Mouse (Mus musculus): ENCODE results near the gene Ebf3. TPM values are rescaled to one million over a fixed set of nuclear protein-coding genes. Genes with fewer than 3 reads are reported as not detected.
A peak's percentile ranks its signal among the peaks of the same experiment; 100 is the strongest.

Ebf3 gene
- polyA plus RNA-seq (2011; ENCODE audit: insufficient read depth, insufficient read length, low replicate concordance, missing spikeins): 10.4 and 17.2 TPM in 2 replicates

DNA sequence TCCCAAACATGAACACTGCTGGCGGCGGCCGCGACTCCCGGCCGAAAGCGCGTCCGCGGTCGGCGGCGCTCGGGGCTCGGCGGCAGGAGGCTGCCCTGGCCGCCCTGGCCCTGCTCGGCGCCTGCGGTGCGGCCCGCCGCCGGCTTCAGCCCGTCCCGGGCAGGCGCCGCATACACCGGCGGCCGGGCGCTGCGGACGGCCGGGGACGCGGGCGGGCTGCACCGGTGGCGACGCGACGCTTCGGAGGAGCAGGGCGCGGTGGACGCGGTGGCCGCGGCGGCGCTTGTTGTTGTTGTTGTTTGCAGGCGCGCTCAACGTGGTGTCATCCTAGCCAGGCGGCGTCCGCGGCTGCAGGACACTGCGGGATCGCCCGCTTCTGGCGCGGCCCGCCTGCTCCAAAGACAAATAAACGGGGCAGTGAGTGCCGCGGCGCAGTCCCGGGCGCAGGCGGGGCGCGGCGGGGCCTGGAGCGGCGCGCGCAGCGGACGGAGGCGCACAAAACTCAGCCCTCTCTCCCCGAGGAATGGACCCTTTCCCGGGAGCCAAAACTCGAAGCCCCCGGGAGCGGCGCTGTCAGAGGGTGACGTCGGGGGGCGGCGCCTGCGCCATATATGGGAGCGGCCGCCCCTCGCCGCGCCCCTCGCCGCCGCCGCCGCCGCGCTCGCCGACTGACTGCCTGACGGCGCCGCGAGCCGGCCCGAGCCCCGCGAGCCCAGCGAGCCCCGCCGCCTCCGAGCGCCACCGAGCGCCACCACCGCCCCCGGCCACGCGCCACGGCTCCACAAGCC lies at the start of gene Ebf3:
TSS of gene Ebf3 (minus strand) at position 542 of the 788 bp plus-strand sequence.
- TF ChIP-seq CTCF (IDR thresholded peaks at IDR 0.05; ENCODE audit: control insufficient read depth, insufficient read depth, low read length): no peak
- no peak for TF ChIP-seq POLR2A (IDR thresholded peaks at IDR 0.05; ENCODE audit: borderline replicate concordance, control insufficient read depth, low read depth, low read length)
- H3K4me3 ChIP-seq (replicated peaks; ENCODE audit: control insufficient read depth, low read depth, low read length): no peak within 1 kb of the TSS

DNA sequence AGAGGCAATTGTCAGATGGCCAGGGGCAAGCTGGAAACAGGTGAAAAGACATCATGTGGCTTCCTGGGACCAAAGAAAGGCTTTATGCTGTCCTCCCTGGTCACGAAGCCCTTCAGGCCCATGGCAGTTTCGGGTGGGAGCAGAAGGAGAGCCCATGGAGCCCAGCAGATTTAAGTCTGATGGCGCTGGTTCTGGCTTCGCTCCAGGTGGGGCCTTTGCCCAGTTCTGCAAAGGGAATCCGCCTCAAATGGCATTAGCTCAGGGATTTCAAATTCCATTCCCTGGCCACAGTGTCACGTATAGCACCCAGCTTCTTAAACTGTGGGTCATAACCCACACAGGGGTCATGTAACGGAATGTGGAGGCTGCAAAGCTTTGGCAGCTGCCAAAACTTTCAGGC lies 32.6 kb upstream of the Ebf3 start:
- Histone ChIP-seq H3K27ac (ENCODE audit: control insufficient read depth, insufficient read depth, low read depth, low read length, poor library complexity) (no peak overlapping the region), H3K4me1 (ENCODE audit: control insufficient read depth, insufficient read depth, low read length) (no peaks in the 10 kb centered on the region), H3K4me3 (replicated peaks; ENCODE audit: control insufficient read depth, low read depth, low read length) (no peak overlapping the region)
- 81% methylated on average over 7 of the region's 7 CpGs for WGBS
- TF ChIP-seq CTCF (IDR thresholded peaks at IDR 0.05; ENCODE audit: control insufficient read depth, insufficient read depth, low read length) (no peak), POLR2A (IDR thresholded peaks at IDR 0.05; ENCODE audit: borderline replicate concordance, control insufficient read depth, low read depth, low read length) (no peak)

More for the DNA sequence above, at the start of gene Ebf3:
- Histone ChIP-seq H3K4me1 (ENCODE audit: control insufficient read depth, insufficient read depth, low read length) (no peaks in the 10 kb centered on the region), H3K27ac (ENCODE audit: control insufficient read depth, insufficient read depth, low read depth, low read length, poor library complexity) (no peak within 1 kb of the TSS; the same call in 1 of the 2 replicates)
- WGBS: under 1% methylated on average over 127 of the region's 127 CpGs

DNA sequence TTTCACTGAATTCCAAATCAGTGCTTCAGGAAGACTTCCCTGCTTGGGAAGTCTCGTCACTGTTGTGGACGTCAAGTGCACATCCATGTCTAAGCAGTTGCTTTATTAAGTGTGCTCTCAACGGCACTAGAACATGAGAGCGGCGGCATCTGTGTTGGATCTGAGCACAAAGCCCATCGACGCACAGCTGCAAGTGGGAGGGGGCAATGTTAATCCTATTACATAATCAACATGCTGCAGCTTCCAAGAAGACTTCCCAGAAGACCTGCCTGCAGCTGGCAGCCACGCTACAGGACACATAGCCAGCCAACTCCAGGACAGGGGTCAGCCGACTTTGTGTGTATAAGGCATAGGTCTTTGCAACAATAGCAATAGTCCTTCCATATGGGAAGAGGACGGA lies 31.8 kb upstream of the Ebf3 start:
- 80% methylated on average over 10 of the region's 10 CpGs for WGBS
- no peak overlapping the region for H3K4me3 ChIP-seq (replicated peaks; ENCODE audit: control insufficient read depth, low read depth, low read length)
- H3K27ac ChIP-seq (ENCODE audit: control insufficient read depth, insufficient read depth, low read depth, low read length, poor library complexity): no peak overlapping the region
- no peaks in the 10 kb centered on the region for H3K4me1 ChIP-seq (ENCODE audit: control insufficient read depth, insufficient read depth, low read length)
- TF ChIP-seq POLR2A (IDR thresholded peaks at IDR 0.05; ENCODE audit: borderline replicate concordance, control insufficient read depth, low read depth, low read length): no peak
- TF ChIP-seq CTCF (IDR thresholded peaks at IDR 0.05; ENCODE audit: control insufficient read depth, insufficient read depth, low read length): no peak

DNA sequence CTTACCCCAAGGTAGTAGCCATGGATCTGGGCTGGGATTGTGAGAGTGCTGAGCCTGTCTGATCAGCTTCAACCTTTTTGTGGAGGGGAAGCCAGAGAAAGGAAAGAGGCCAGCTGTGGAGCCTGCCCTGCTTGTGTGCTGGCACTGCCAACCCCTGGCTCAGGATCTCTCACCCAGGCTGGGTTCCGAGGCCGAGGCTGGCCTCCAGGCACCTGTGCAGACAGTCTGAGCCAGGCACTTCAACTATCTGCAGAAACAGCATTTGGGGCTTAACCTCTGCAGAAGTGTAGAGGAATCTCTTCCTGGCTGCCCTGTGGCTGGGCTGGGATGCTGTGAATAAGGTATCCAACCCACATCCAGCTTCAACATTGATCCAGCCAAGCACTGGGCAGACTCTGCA lies 19.7 kb upstream of the Ebf3 start:
- Histone ChIP-seq H3K4me3 (replicated peaks; ENCODE audit: control insufficient read depth, low read depth, low read length) (no peak overlapping the region), H3K27ac (ENCODE audit: control insufficient read depth, insufficient read depth, low read depth, low read length, poor library complexity) (no peak overlapping the region), H3K4me1 (ENCODE audit: control insufficient read depth, insufficient read depth, low read length) (no peaks in the 10 kb centered on the region; the same call in 1 of the 2 replicates)
- 74% methylated on average over 2 of the region's 2 CpGs for WGBS
- no peak for TF ChIP-seq POLR2A (IDR thresholded peaks at IDR 0.05; ENCODE audit: borderline replicate concordance, control insufficient read depth, low read depth, low read length)
- TF ChIP-seq CTCF (IDR thresholded peaks at IDR 0.05; ENCODE audit: control insufficient read depth, insufficient read depth, low read length): no peak

DNA sequence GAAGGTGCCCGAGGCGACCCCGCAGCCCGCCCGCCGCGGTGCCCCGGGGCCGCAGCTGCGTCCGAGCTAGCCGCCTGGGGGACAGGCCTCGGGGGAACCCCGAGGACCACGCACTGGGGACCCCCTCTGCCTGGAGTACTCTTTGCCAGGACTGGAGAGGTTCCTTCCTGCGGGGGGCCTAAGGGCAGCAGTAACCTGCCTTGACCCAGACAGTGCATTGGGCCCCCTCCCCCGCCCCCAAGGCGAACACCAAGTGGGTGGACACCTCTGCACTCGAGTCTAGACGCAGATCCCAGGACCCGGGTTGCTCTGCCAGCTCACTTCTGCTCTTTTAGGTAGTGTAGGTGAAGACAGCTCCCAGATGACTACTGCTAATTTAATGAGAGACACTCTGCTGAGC lies 8.7 kb upstream of the Ebf3 start:
- WGBS: 4% methylated on average over 21 of the region's 21 CpGs
- Histone ChIP-seq H3K27ac (ENCODE audit: control insufficient read depth, insufficient read depth, low read depth, low read length, poor library complexity) (no peak overlapping the region), H3K4me3 (replicated peaks; ENCODE audit: control insufficient read depth, low read depth, low read length) (no peak overlapping the region), H3K4me1 (ENCODE audit: control insufficient read depth, insufficient read depth, low read length) (no peaks in the 10 kb centered on the region)
- TF ChIP-seq CTCF (IDR thresholded peaks at IDR 0.05; ENCODE audit: control insufficient read depth, insufficient read depth, low read length) (no peak), POLR2A (IDR thresholded peaks at IDR 0.05; ENCODE audit: borderline replicate concordance, control insufficient read depth, low read depth, low read length) (no peak)

DNA sequence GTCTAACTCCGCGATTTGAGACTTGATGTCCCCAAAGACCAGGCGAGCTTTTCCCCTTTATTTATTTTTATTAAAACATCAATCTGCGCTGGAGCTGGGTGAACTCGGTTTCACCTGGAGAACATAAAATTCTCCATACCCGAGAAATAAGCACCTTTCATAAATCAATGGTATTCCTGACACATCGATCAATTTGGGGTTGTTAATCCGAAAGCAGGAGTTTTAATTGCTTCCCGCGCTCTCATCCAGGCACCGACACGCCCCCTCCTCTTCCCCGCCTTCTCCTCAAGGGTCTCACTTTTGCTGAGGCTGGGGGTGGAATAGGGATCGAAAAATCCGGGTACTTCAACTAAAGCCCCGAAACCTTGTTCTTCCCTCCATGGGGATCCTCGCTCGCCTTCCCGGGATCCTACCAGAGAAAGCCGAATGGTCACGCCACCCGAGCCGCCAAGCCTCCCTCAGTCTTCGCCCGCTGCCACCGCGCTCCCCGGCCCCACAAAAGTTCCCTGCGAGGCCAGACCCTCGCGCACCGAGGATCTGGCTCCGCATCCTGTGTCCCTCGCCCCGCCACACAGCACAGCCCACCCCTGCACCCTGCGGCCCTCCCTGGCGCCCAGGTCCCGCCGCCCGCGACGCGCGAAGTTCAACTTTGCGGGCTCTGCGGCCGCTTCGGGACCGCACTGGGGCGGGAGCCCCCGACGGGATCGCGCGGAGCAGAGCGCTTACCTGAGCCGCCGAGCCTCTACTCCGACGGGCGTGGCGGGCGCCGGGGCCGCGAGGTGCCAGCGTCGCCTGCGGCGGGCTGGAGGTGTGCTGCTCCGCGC lies 7.9 kb upstream of the Ebf3 start:
- no peaks in the 10 kb centered on the region for H3K4me1 ChIP-seq (ENCODE audit: control insufficient read depth, insufficient read depth, low read length)
- 6% methylated on average over 72 of the region's 72 CpGs for WGBS
- no peak overlapping the region for H3K27ac ChIP-seq (ENCODE audit: control insufficient read depth, insufficient read depth, low read depth, low read length, poor library complexity)
- TF ChIP-seq CTCF (IDR thresholded peaks at IDR 0.05; ENCODE audit: control insufficient read depth, insufficient read depth, low read length) (no peak), POLR2A (IDR thresholded peaks at IDR 0.05; ENCODE audit: borderline replicate concordance, control insufficient read depth, low read depth, low read length) (no peak)
- H3K4me3 ChIP-seq (replicated peaks; ENCODE audit: control insufficient read depth, low read depth, low read length): no peak overlapping the region

DNA sequence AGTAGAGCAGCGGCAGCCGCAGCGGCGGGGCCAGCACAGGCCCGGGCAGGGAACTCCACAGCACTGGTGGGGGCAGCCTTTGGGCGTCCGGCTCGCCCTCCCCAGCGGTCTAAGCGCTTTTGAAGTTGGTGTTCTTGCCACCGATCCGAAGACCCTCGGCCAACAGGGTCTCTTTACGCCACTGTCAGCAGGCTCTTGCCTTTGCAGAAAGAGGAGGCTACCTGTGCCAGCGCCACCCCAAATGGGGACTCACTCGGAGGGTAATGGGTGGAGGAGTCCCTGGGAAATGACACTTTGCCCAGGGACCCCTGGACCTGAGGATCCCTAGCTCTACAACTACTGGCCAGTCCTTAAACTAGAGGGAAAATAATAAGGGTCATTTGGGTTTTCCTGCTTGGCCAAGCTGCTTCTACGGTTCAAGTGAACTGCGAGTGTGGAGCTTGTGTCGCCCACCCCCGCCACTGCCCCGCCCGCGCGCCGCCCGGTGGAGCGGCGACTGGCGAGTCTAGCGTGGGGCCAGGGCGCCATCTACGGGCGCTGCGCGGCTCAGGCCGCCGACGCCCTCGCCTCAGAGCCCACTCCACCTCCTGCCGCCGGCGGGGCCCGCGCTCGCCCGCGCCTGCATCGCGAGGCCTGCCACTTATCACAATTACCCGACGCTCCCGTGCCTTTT lies 7.0 kb upstream of the Ebf3 start:
- WGBS: 1% methylated on average over 52 of the region's 52 CpGs
- Histone ChIP-seq H3K27ac (ENCODE audit: control insufficient read depth, insufficient read depth, low read depth, low read length, poor library complexity) (no peak overlapping the region), H3K4me3 (replicated peaks; ENCODE audit: control insufficient read depth, low read depth, low read length) (no peak overlapping the region), H3K4me1 (ENCODE audit: control insufficient read depth, insufficient read depth, low read length) (no peaks in the 10 kb centered on the region)
- no peak for TF ChIP-seq POLR2A (IDR thresholded peaks at IDR 0.05; ENCODE audit: borderline replicate concordance, control insufficient read depth, low read depth, low read length)
- TF ChIP-seq CTCF (IDR thresholded peaks at IDR 0.05; ENCODE audit: control insufficient read depth, insufficient read depth, low read length): peak; percentile 32; the same call in 1 of the 2 replicates

DNA sequence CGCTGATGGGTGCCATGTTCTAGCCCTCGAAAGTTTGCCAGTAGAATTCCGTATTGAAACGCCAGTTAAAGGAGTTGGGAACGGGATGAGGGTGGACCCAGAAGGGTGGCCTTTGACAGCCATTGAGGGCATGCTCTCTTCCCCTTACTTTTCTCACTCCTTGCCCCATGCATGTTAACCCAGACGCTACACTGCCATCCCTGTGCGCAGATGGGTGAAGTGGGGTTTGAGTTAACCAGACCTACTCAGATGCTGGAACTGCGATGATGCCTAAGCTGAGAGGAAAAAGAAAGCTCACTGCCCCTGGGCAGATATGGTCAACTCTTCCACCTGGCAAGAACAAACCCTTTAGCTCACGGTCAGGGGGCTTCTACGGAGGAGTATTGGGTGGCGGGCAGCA lies 6.1 kb upstream of the Ebf3 start:
- TF ChIP-seq CTCF (IDR thresholded peaks at IDR 0.05; ENCODE audit: control insufficient read depth, insufficient read depth, low read length) (no peak), POLR2A (IDR thresholded peaks at IDR 0.05; ENCODE audit: borderline replicate concordance, control insufficient read depth, low read depth, low read length) (no peak)
- H3K4me1 ChIP-seq (ENCODE audit: control insufficient read depth, insufficient read depth, low read length): no peaks in the 10 kb centered on the region
- WGBS: 10% methylated on average over 11 of the region's 11 CpGs

More for the DNA sequence above, 6.1 kb upstream of the Ebf3 start:
- Histone ChIP-seq H3K27ac (ENCODE audit: control insufficient read depth, insufficient read depth, low read depth, low read length, poor library complexity) (no peak overlapping the region), H3K4me3 (replicated peaks; ENCODE audit: control insufficient read depth, low read depth, low read length) (no peak overlapping the region)

Data from bone marrow, adult 2 months (tissue).